Mouse (Mus musculus) urinary bladder, postnatal 4 days (tissue): ENCODE results near the gene Pik3r2.
A peak's percentile ranks its signal among the peaks of the same experiment; 100 is the strongest.

ENCODE experiments used
- DNase-seq, 2 experiments: peaks; one replicate each; pipeline ENCODE4 v3.0.0; 2021 to 2022; ENCODE audit warnings: low spot score in 2 of 2

Pik3r2 gene

DNA sequence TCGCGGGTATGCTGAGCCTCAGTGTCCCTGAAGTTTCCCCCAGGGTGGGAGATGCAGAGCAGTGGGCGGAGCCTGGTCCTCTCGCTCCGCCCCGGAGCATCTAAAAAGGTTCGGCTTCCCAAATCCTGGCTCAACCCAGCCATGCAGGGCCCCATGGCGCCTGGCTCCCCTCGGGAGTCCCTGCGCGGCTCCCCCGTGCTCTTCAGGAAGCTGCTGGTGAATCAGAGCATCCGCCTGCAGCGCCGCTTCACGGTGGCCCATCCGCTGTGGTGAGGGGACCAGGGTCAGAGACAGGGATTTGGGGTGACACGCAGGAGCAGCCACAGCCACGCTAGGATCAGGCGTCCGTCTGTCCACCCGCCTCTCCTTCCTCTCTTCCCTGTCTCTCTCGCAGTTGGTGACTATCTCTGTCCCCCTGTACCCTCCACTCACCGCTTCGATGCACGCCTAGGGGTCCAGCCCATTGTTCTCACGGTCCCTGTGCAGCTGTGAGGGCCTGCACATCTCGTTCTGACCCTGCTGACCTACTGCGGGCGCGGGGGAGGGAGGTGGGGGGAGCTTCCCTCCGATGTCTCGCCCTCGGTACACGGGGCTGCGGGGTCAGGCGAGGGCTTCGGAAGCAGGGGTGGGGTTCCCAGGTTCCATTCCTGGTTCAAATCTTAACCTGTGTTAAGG, 33.4 kb downstream of the Pik3r2 start:
- no peak for DNase-seq

DNA sequence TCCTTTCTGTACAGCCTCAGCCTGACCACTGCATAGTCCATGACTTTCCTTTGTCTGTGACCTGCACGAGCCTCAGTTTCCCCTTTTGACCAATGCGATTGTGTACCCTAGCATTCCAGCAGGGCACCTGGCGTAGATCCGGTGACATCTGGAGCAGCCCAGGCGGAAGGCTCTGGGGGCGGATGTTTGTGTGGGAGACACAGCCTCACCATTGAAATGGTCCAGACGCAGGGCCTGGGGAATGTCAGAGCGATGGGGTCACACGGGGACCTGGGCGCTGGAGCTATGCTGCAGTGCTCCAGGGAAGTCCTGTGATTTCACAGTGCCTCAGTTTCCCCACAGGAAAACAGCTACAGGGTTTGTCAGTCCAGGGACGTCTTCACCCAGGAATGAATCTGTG, 34.3 kb downstream of the Pik3r2 start:
- no peak for DNase-seq

- DNase-seq, result no peak
Measured at GRCm38 (mm10) chr8:70741661-70742060, 34.9 kb downstream of the Pik3r2 start.

DNA sequence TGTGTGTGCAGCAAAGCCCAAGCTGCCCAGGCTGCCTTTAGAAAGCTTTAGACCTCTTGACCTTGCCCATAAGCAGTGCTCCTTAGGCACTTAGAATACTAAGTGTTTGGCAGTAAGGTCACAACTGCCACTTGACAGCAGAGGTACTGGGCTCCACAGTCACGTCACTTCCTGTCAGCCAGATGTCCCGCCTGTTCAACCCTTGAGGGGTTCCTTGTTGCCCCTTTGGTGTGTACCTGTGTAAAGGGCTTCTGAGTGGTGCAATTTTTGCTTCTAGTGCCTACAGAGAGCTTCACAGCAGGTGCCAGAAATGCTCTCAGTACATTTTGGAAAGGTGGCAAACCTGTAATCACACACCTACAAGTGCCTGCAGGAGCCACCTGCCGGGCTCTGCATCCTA, 38.3 kb downstream of the Pik3r2 start:
- DNase-seq, result no peak

DNA sequence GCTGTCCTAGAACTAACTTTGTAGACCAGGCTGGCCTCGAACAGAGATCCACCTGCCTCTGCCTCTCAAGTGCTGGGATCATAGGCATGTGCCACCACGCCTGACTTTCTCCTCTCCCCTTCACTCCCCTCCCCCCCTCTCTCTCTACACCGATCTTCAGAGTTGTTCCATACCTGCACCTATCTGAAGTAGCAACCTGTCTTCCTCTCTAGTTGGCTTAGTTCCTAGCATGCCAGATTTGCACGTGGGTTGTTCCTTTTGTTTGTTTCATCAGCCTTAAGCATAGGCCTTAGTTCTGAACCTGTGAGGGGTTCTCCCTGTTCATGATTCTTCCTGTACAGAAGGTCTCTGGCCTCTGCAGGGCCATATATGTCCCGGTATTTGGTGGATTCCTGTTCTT, 38.8 kb downstream of the Pik3r2 start:
- DNase-seq, result no peak

- DNase-seq, result no peak
Measured at GRCm38 (mm10) chr8:70730956-70731355, 45.6 kb downstream of the Pik3r2 start.

GRCm38 (mm10) chr8:70729808-70730475, 46.6 kb downstream of the Pik3r2 start:
- DNase-seq, result no peak

- no peak for DNase-seq
Measured at GRCm38 (mm10) chr8:70726721-70727120, 49.8 kb downstream of the Pik3r2 start.

DNA sequence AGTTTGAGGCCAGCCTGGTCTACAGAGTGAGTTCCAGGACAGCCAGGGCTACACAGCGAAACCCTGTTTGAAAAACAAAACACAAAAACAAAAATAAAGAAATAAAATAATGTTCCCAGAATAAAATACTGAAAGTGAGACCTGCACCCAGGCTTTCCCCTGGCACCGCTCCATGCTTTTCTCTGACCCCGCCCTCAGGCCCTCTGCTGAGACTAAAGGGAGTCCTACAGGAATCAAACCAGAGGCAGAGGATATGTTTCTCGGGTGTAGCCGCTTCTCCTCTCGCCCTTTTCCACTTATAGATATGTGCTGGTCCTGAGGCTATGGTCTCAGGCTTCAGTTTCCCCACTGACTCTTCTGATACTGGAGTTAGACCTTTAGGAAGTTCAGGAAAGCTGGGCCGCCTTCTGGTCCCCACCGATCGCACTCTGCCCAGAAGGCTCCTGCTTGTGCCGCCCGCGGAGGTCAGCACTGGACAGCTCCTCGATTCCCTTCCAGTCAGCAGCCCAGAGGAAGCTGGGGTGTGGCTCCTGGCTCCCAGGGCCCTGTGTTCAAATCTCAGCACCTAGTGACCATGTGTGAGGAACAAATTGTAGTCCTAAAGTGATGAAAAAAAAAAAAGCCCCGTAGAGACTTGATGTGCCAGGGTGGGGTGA, 50.6 kb downstream of the Pik3r2 start:
- no peak for DNase-seq

GRCm38 (mm10) chr8:70724216-70724615, 52.3 kb downstream of the Pik3r2 start:
- no peak for DNase-seq

DNA sequence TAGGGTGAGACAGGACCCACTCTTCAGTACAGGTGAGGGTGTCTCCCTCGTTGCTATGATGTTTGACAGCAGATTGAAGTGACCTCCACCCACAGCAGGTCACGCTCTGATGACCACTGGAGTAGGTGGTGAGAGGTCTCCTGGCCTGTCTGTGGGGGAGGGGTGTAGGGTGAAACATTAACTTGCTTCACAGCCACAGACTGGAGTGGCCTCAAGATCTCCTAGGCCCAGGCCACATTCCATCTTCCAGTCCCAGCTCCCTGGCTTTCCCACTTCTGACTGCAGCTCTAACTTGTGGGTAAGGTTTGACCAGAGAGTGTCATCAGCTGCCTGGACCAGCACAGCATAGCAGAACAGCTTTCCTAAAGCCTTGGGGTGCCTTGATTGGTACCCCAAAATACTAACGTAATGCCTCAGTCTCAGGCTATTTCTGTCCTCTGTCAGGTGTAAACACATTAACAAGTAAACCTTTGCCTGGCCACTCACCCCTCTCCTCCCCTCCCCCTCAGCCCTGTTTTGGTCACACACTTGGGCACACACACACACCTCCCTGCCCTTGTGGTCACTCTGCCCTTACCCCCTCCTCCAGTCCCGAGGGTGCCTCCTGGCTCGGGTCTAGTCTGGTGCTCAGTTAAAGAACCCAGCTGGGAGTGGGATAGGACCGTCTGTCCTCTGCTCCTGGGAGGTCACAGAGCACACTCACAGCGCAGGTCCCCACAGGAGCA, 52.9 kb downstream of the Pik3r2 start, which contains the start of gene Pde4c:
Gene Pde4c (plus strand): TSS at position 235 of the 725 bp plus-strand sequence.
- no peak for DNase-seq

DNA sequence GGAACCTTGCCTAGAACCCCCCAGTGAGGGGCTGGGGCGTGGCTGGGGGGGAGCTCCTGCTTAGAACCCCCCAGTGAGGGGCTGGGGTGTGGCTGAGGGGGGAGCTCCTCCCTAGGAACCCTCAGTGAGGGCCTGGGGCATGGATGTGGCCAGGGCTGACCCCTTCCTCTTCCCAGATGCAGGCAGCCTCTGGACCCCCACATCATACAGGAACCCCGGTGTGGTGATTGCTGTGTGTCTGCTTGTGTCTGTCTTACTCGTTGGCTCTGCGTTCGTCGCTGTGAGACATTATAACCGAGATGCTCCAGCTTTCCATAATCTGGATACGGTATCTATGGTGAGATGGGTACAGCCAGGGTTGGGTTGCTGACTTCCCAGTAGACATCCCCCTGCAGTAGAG, 54.9 kb downstream of the Pik3r2 start:
- no peak for DNase-seq

DNA sequence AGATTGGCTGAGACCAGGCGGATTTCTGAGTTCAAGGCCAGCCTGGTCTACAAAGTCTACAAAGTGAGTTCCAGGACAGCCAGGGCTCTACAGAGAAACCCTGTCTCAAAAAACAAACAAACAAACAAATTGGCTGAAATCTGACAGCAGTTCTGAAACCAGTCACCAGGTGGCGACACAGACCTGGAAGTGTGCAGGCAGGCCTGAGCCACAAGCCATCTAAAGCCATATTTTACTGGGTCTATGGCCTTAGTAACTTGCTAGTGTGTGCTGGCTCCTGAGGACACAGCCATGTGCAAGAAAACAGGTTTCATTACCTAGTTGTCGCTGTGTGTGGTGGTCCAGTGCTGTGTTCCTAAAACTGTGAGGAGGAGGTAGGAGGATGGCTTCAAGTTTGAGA, 55.8 kb downstream of the Pik3r2 start:
- DNase-seq, result peak in 1 of 2 experiments; percentile 55

DNA sequence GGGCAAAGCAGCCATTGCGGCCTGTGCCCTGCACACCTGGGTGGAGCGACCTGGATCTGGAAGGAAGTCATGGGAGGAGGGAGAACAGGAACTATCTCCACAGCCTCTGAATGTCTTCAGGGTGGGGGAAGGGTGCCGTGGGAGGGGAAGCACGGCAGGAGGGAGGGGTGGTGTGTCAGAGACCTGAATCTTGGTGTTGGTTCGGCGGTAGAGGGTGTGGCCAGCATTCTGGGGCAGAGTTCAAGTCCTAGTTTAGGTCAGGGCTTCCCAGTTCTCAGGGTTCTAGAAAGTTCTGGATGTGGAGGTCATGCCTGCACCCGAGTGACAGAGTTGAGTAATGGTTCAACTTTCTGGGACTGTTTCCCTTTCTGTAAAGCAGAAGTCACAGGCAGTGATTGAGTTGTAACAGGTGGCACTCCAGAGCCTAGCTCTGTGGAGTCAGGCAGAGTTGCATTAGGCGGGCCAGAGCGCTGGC, 56.7 kb downstream of the Pik3r2 start:
- no peak for DNase-seq

DNA sequence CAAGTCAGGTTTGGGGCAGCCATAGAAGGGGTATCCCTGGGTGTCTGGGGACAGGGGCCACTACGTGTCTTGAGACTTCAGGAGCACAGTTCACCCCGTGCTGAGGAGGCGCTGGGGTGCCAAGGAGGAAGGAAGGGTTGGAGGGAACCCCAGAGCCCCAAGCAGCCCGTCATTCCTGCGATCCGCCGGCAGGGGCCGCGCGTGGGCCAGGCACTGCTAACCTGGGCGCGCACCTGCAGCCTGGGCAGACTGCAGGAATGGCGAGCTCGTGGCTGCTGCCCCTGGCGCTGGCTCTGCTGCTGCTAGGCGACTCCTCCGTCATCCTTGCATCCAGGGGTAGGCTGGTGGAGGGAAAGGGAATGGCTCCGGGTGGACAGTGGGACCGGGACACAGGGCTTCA, 58.2 kb downstream of the Pik3r2 start, which contains the start of gene Gm3336:
Gene Gm3336 (plus strand): TSS at position 247 of the 400 bp plus-strand sequence.
- no peak for DNase-seq
